Mouse (Mus musculus): ENCODE results near the gene Slc35e4.
"Not testable (repeated sequence)": the region's sequence is repeated elsewhere in the genome, so short reads cannot be mapped to it uniquely, and the experiment has no call there.

Gene Slc35e4

GRCm38 (mm10) chr11:3914109-3914840 is at the start of gene Slc35e4:
Slc35e4 (minus strand) TSS chr11:3914664.
- DNase-seq (ENCODE audit: low spot score), result peak; percentile 64

DNA sequence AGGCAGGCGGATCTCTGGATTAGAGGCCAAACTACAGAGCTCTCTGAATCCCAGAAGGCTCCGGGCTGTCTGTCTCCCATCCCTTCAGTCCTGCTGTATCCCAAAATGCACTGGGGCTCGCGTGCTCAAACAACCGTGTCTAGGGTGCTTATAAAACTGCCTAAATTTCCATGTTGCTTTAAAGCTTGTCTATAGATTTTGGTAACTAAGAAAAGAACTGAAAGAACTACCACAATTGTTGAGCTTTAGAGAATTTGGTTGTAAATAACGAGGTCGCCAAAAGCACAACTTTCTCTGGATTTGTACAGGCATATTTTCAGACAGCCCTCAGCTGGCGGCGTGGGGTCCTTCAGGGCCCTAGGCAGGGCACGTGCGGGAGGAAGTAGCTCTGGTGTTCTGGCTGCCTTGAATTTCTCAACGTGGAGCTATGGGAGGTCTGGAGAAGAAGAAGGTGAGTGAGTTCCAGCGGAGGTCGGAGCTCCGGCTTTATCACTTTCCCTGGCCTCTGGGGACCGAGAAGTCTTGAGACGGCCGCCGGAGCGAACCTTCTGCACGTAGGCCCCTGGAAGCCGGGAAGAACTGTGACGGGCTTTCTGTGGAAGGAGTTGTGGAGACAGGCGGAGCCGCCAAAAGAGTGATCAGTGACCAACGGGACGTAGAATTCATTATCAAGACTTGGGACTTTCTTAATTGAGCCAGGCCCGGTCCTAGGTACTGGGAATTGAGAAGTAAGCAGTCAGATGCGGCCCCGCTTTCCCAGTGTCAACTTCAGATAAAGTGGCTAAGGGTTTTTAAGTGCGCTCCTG is 49.3 kb upstream of the Slc35e4 start, which contains the start of gene Pes1:
Pes1 (plus strand) TSS at position 366 of the 806 bp plus-strand sequence.
- peak; percentile 82 for DNase-seq (ENCODE audit: low spot score)

- no peak for DNase-seq (ENCODE audit: low spot score)
Measured at GRCm38 (mm10) chr11:3963155-3963554, 48.7 kb upstream of the Slc35e4 start.

DNA sequence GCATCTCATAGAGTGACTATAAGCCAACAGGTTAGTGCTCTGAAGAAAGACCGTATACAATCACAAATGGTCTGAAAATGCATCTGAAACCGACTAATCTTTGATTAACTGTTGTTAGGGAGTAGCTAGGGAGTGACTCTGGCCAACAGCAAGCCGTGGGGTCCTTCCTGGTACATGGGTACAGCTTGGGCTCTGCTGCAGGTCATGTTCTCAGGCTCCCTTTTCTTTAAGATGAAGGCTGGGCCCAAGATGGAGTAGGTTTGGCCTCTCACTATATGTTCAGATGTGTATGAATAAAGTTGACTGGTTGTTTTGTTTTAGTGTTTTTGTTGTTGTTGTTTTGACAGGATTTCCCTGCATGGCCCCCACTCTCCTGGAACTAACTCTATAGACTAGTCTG is 47.3 kb upstream of the Slc35e4 start:
- no peak for DNase-seq (ENCODE audit: low spot score)

DNA sequence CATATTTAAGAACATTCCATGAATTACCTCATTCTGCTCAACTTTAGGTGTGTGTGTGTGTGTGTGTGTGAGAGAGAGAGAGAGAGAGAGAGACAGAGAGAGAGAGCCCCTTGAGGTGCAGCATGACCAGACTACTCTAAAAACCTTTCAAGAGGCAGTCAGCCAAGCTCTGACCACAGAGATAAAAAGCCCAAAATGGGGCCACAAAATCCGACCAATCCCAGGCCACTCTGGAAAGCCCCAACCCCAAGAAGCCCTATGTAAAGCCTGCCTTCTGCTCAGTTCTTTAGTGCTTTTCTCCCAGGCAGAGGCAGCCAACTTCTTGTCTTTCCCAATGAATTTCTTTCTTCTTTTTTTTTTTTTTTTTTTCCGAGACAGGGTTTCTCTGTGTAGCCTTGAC is 46.4 kb upstream of the Slc35e4 start:
- DNase-seq (ENCODE audit: low spot score), result no peak

DNA sequence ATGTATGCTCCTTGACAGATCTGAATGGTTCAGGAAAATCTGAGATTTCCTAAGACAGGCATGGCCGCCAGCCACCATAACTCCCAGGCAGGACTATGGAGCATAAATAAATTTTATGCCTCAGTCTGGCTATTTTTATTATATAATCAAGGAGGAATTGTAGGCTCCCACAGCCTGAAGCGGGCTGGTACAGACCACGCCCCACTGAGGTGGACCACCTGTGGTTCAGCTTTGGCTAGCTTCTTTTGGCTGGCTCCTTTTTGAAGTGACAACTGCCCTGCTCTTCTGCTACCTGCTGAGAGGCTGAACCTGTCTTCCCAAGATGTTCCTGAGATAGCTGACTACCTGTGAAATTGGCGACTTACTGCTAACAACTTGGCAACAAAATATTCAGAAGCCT is 40.9 kb upstream of the Slc35e4 start:
- DNase-seq (ENCODE audit: low spot score), result not testable (repeated sequence)

DNA sequence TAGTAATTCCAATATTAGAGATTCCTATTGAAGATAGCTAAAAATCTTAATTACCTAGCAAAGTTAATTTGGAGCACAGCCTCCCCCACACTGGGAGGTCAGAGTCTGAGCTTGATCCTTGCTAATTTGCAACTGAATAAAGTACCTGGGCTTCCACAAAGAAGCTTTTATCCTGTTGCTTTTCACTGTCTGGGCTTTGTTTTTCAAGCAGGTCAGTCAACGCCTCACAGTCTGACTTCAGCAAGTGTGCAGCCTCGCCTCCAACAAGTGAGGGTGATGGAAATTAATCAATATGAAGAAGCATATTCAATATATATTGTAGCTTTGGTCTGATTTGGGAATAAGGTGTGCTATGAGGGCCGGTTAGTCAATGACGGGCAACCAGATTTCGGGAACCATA is 40.4 kb upstream of the Slc35e4 start:
- DNase-seq (ENCODE audit: low spot score), result not testable (repeated sequence)

DNA sequence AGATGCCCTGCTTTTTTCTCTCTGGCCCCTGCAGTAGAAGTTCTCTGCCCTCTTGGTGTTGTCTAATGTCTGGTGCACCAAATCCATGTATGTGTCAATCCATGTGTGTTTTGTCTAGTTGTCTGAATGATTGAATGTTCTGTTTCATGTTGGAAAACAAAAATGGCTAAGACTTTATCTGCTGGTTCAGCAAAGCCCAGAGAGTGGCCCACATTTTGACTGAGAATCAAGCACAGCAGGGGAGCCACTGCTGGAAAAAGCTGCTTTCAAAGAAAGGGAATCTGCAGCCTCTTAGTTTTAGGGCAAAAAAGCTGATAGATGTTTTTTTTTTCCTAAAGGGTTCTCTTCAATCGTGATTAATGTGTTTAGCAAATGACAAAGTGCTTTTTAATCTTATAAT is 31.9 kb upstream of the Slc35e4 start:
- no peak for DNase-seq (ENCODE audit: low spot score)

GRCm38 (mm10) chr11:3941371-3941770 is 26.9 kb upstream of the Slc35e4 start:
- no peak for DNase-seq (ENCODE audit: low spot score)

DNA sequence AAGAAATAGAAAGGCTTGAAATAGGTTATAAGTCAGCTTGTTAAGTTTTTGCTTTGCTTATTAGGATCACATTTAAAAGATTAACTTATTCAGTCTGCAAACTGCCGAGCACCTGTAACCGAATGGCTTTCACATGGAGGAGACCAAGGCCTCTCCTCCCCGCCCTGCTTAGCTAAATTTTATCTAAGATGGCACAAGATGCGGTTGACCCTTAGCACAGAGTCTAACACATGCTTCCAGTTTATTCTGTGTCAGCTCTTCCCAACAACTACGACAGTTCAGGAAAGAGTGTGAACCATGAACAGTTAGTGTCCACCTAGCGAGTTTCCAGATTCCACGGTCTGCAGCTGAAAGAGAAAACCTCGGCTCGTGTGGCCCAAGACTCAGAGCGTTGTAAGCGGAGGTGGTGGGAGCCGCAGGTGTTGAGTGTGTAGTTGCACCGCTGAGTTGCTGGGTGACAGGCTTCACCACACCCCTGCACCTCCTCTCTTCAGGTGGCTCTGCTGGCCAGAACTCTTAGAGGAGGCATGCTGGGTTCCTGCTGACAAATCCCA is 22.9 kb upstream of the Slc35e4 start:
- no peak for DNase-seq (ENCODE audit: low spot score)

DNA sequence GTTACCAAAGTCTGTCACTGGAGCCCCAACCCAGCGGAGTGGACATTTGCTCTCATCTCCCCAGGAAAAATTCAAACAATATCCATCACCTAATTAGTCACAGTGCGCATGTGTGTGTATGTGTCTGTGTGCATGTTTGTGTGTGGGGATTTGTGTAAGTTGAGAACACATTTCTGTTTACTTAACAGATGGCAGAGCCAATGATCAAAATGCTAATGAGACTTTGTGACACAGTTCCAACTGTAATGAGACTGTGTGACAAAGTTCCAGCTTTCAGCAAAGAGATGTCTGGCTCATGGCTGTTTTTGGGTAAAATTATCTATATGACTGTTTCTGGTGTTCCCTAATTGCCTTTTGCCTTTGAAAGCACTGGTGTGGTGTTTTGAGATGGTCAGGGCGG is 21.9 kb upstream of the Slc35e4 start:
- DNase-seq (ENCODE audit: low spot score), result no peak

GRCm38 (mm10) chr11:3935135-3935534 is 20.7 kb upstream of the Slc35e4 start:
- DNase-seq (ENCODE audit: low spot score), result no peak

GRCm38 (mm10) chr11:3933756-3934285 is 19.4 kb upstream of the Slc35e4 start:
- DNase-seq (ENCODE audit: low spot score), result no peak

GRCm38 (mm10) chr11:3931511-3932211 is 17.2 kb upstream of the Slc35e4 start, which contains the start of gene Tcn2:
Tcn2 (minus strand) TSS chr11:3932159.
- DNase-seq (ENCODE audit: low spot score), result peak; percentile 53

- DNase-seq (ENCODE audit: low spot score), result no peak
Measured at GRCm38 (mm10) chr11:3930931-3931330, 16.5 kb upstream of the Slc35e4 start.

GRCm38 (mm10) chr11:3930019-3930418 is 15.6 kb upstream of the Slc35e4 start:
- no peak for DNase-seq (ENCODE audit: low spot score)

DNA sequence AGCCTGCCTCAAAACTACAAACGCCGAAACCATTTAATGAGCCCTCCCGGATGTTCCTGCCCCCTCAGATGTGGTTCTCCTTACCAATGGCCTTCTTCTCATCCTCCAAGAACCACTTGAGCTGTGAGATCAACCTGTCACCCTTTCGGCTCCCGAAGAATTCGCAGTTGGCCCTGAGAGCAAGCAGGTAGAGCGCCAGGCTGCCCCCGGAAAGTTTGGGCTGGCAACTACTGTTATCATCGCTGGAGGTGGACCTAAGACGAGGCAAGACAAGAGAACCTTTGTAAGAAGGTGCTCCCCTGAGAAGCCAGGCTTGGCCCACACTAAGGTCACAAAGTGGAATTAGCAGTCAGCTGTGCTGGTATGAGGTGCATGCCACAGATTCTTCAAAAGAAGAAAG is 11.5 kb upstream of the Slc35e4 start:
- no peak for DNase-seq (ENCODE audit: low spot score)

DNA sequence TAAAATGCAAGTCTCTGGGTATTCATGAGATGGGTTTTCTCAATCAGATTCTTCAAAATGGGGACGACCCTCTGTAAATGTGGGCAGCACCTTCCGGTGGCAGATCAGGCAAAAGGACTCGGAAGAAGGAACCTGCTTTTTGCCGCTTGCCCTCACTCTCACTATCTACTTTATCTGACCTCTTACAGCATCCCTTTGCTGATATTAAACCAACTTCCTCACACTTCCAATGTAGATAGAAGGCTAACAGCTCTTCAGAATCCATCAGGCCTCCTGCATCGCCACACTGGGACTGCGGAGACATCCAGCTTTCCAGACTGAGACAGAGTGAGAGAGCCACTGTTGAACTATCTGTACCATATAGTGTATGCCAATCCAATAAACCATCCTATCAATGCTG is 8.3 kb upstream of the Slc35e4 start:
- no peak for DNase-seq (ENCODE audit: low spot score)

- DNase-seq (ENCODE audit: low spot score), result no peak
Measured at GRCm38 (mm10) chr11:3922115-3922514, 7.7 kb upstream of the Slc35e4 start.

- no peak for DNase-seq (ENCODE audit: low spot score)
Measured at GRCm38 (mm10) chr11:3921281-3921850, 6.9 kb upstream of the Slc35e4 start.

GRCm38 (mm10) chr11:3920476-3920875 is 6.0 kb upstream of the Slc35e4 start:
- no peak for DNase-seq (ENCODE audit: low spot score)

- no peak for DNase-seq (ENCODE audit: low spot score)
Measured at GRCm38 (mm10) chr11:3918738-3919137, 4.3 kb upstream of the Slc35e4 start.

Measured in left cerebral cortex, adult 11 months (tissue).